Mouse (Mus musculus): ENCODE measurements at regions not wholly inside any gene's neighbourhood (a gene's known extent, or its start where the extent isn't known, plus 50 kb on each side); places are given as distances from the start of the nearest gene placed in this dataset.

DNA sequence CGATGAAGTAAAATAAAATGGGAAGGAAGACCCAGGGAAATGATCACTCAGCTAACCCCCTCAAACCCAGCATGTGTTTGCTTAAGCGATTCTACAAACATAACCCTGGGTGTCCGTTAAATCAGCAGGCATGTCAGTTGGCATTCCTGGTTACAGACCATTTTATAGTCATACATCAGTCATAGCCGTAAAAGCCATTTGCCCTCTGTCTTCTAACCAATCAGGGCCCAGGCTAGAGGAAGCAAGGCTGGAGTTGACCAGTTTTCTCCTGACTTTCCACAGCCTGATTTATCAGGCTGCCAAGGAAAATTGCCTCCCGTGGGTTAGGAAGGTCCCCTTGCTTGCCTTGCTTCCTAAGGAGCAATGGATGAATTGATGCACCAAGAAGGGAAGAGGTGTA, 212.3 kb downstream of the Snx10 start:
- TF ChIP-seq CTCF (IDR thresholded peaks at IDR 0.05; ENCODE audit: control insufficient read depth, insufficient read depth, low read length) (no peak), POLR2A (IDR thresholded peaks at IDR 0.05; ENCODE audit: borderline replicate concordance, control insufficient read depth, low read depth, low read length) (no peak)

Data from bone marrow, adult 2 months (tissue).